Mouse (Mus musculus) G1E (cell line): ENCODE data around the gene Ghrl. TPM values are rescaled to one million over a fixed set of nuclear protein-coding genes. Genes with fewer than 3 reads are reported as not detected.

Experiments used
- ATAC-seq: 2 replicates; pipeline ENCODE4 v1.8.0; 2016; ENCODE audit warnings: mild to moderate bottlenecking; ENCODE audit not compliant: insufficient number of reproducible peaks, poor library complexity, low FRiP score, severe bottlenecking; ENCODE audit errors: extremely low read depth
- DNase-seq: peaks from one replicate; pipeline ENCODE4 v3.0.0; 2012; ENCODE audit warnings: low spot score
- H3K27me3 ChIP-seq: 2 replicates; pipeline ENCODE4 v1.6.1; 2012; ENCODE audit warnings: mild to moderate bottlenecking, low read length, inconsistent platforms; ENCODE audit not compliant: insufficient read depth
- H3K36me3 ChIP-seq: replicated peaks from 2 replicates; pipeline ENCODE3; 2012; ENCODE audit warnings: mild to moderate bottlenecking, inconsistent platforms
- H3K4me1 ChIP-seq: 2 replicates; pipeline ENCODE4 v1.6.1; 2012; ENCODE audit warnings: low read depth, low read length, inconsistent platforms, mixed read lengths; ENCODE audit not compliant: insufficient read depth
- H3K4me3 ChIP-seq: 2 replicates; pipeline ENCODE4 v1.5.1; 2012; ENCODE audit warnings: low read depth, mild to moderate bottlenecking, inconsistent platforms, low read length, moderate library complexity, mixed read lengths
- H3K9me3 ChIP-seq: replicated peaks from 2 replicates; pipeline ENCODE4 v1.6.1; 2012; ENCODE audit warnings: inconsistent platforms
- CTCF ChIP-seq: IDR thresholded peaks from 2 replicates; pipeline ENCODE4 v1.5.1; 2012; ENCODE audit warnings: low read depth, low read length, inconsistent platforms, mixed read lengths
- GATA1 ChIP-seq: IDR thresholded peaks from 2 replicates; pipeline ENCODE4 v1.6.1; 2012; ENCODE audit warnings: borderline replicate concordance, low read length, inconsistent platforms, mixed read lengths
- GATA2 ChIP-seq: IDR thresholded peaks from 2 replicates; pipeline ENCODE4 v1.6.1; 2012; ENCODE audit warnings: low read depth, low read length, inconsistent platforms, borderline replicate concordance
- POLR2AphosphoS5 ChIP-seq: IDR thresholded peaks from 2 replicates; pipeline ENCODE4 v1.6.1; 2012; ENCODE audit warnings: low read depth, low read length, inconsistent platforms; ENCODE audit not compliant: insufficient replicate concordance
- TAL1 ChIP-seq: conservative IDR thresholded peaks from 2 replicates; pipeline ENCODE4 v1.6.1; 2012; ENCODE audit warnings: low read depth, low read length, inconsistent platforms, mixed read lengths
- polyA plus RNA-seq: library from polyadenylated mRNA; stranded (reverse); fragments of >175 nt; gene quantifications from 2 replicates; pipeline ENCODE4 v1.2.3, GENCODE M21; 2012
- total RNA-seq, 2 experiments: library from RNA; stranded (forward) in 1 of 2; stranded (reverse) in 1 of 2; fragments of 200-1000 nt in 1 of 2; fragments of >200 nt in 1 of 2; fragmentation: Nextera tagmentation in 1 of 2; gene quantifications; 2 replicates each; pipeline ENCODE4 v1.2.3; 2014 to 2017

Gene Ghrl
- total and polyA plus RNA-seq, 3 experiments = not detected

DNA sequence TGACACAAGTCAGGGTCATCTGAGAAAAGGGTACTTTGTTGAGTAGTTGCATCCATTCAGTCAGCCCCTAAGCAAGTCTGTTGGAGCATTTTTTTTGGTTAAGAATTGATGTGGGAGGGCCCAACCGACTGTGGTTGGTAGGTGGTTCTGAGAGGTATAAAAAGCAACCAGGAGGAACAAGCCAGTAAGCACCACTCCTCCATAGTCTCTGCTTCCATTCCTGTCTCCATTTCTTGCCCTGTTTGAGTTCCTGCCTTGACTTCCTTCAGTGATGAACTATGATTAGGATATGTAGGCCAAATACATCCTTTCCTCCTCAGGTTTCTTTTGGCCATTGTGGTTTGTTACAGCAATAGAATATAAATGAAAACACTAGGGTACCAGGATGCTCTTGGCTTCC, 23.4 kb upstream of the Ghrl start:
- peaks cover 11% of the 10 kb centered on the region for H3K36me3 ChIP-seq
- H3K27me3 ChIP-seq = peaks cover 5% of the 10 kb centered on the region
- H3K4me3 ChIP-seq = no peak overlapping the region
- H3K9me3 ChIP-seq = no peaks in the 10 kb centered on the region
- no peak for ATAC-seq
- TF ChIP-seq TAL1 (no peak), GATA2 (no peak), CTCF (no peak)
- H3K4me1 ChIP-seq = peaks cover 24% of the 10 kb centered on the region
- no peak for DNase-seq

- Histone ChIP-seq H3K4me3 (no peak overlapping the region), H3K36me3 (peaks cover 19% of the 10 kb centered on the region), H3K9me3 (no peaks in the 10 kb centered on the region), H3K27me3 (peaks cover 4% of the 10 kb centered on the region), H3K4me1 (peaks cover 24% of the 10 kb centered on the region)
- ATAC-seq (no peak), DNase-seq (no peak)
- TF ChIP-seq GATA1 (no peak), POLR2AphosphoS5 (no peak), CTCF (no peak), GATA2 (no peak), TAL1 (no peak)
Observed at GRCm38 (mm10) chr6:113742321-113742720, 22.6 kb upstream of the Ghrl start.

DNA sequence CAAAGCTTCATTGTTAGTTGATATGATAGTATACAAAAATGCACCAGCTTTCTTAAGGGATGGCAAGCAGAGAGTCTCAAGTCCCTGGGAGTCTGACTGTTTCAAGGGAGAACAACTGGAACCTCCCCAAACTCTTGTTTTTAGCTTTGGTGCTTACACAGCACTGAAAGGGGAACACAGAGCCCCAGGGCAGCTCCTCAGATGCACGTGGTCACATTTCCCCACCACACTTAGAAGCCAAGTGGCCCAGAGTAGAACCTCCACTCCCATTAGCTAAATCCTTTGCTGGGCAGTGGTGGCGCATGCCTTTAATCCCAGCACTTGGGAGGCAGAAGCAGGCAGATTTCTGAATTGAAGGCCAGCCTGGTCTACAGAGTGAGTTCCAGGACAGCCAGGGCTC, 21.7 kb upstream of the Ghrl start:
- H3K4me1 ChIP-seq = peaks cover 26% of the 10 kb centered on the region
- no peak overlapping the region for H3K4me3 ChIP-seq
- H3K36me3 ChIP-seq = peaks cover 27% of the 10 kb centered on the region
- DNase-seq (no peak), ATAC-seq (no peak)
- TF ChIP-seq GATA1 (no peak), POLR2AphosphoS5 (no peak), GATA2 (no peak), CTCF (no peak), TAL1 (no peak)
- no peaks in the 10 kb centered on the region for H3K9me3 ChIP-seq
- peaks cover 2% of the 10 kb centered on the region for H3K27me3 ChIP-seq

- Histone ChIP-seq H3K36me3 (peaks cover 36% of the 10 kb centered on the region), H3K4me3 (peak within 1 kb of the TSS; percentile 79), H3K27me3 (peaks cover 2% of the 10 kb centered on the region), H3K9me3 (no peaks in the 10 kb centered on the region), H3K4me1 (peaks cover 26% of the 10 kb centered on the region)
- ATAC-seq (peak; percentile 94), DNase-seq (peak; percentile 74)
- TF ChIP-seq TAL1 (no peak), POLR2AphosphoS5 (no peak), GATA2 (no peak), CTCF (no peak), GATA1 (no peak)
Observed at GRCm38 (mm10) chr6:113740236-113741217, 20.8 kb upstream of the Ghrl start, which contains the start of gene Sec13. TSS of gene Sec13 (minus strand) at chr6:113740743.

DNA sequence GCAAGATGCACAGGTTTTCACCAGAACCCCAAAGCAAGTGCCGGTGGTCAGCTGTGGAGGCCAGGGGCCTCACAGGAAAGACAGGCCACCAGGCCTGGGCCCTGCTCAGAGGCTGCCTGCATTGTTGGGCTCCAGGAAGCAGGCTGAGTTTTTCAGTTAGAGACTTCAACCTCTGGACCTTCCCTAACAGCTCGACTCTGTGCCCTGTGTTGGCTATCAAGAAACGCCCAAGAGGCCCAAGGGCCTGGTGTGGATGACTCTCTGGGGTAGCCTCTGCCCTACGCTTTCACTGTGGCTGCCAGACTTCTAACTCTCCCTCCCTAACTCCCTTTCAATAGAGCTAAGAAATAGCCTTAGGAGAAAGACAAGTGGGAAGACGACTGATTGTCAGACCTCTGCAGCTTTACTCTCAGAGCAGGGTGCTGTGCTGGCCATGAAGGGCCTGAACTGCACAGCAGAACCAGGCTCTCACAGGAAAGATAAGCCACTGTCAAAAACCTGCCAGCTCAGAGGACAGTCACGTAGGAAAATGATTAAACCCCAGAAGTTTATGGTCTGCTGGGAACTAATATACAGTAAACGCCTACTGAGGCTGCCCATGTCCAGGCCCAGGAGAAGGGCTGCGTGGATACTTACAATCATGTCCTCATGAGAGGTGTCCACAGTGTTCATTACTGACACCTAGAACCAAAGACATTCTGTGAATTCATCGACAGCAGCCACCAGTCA, 17.8 kb upstream of the Ghrl start:
- no peak for ATAC-seq

GRCm38 (mm10) chr6:113731296-113731695, 11.6 kb upstream of the Ghrl start:
- H3K9me3 ChIP-seq = no peaks in the 10 kb centered on the region
- no peaks in the 10 kb centered on the region for H3K27me3 ChIP-seq
- DNase-seq (no peak), ATAC-seq (no peak)
- no peak for TF ChIP-seq GATA1
- H3K4me1 ChIP-seq = peaks cover 5% of the 10 kb centered on the region; the same call in 1 of the 2 replicates
- H3K4me3 ChIP-seq = no peak overlapping the region
- peaks cover 100% of the 10 kb centered on the region for H3K36me3 ChIP-seq

More for the DNA sequence above, 17.8 kb upstream of the Ghrl start:
- Histone ChIP-seq H3K4me1 (peaks cover 26% of the 10 kb centered on the region), H3K4me3 (no peak overlapping the region), H3K27me3 (no peaks in the 10 kb centered on the region), H3K36me3 (peaks cover 66% of the 10 kb centered on the region), H3K9me3 (no peaks in the 10 kb centered on the region)
- TF ChIP-seq TAL1 = no peak
- no peak for TF ChIP-seq GATA2
- TF ChIP-seq GATA1 = no peak
- TF ChIP-seq CTCF = no peak
- no peak for TF ChIP-seq POLR2AphosphoS5
- DNase-seq = no peak
